Mouse (Mus musculus) ZHBTc4 (cell line): Measurements from ENCODE around the gene Ropn1.

ENCODE experiments used
- DNase-seq: peaks from one replicate; pipeline ENCODE4 v3.0.0-alpha.2; 2011; ENCODE audit warnings: low read depth, low spot score

Ropn1 gene

DNA sequence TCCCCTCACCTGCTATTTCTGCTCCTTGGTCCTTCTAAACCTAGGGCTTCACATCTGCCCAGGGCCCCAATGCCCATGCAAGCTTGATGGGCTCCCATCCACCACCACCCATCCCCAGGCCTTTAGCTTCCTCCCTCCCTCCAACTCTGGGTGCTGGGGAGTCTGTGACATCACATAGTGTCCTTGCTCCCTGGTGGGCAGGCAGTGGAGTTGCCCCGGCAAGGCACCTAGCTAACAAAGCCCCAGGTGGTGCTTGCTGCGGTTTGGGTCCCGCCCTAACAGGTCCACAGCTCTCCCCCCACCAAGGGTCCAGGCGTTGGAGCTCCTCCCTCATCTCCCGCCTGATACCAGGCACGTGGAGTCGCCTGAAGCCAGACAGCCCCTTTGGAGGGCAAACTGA lies at the start of gene Ropn1:
Ropn1 (plus strand) TSS at position 301 of the 400 bp plus-strand sequence.
- DNase-seq = no peak

DNA sequence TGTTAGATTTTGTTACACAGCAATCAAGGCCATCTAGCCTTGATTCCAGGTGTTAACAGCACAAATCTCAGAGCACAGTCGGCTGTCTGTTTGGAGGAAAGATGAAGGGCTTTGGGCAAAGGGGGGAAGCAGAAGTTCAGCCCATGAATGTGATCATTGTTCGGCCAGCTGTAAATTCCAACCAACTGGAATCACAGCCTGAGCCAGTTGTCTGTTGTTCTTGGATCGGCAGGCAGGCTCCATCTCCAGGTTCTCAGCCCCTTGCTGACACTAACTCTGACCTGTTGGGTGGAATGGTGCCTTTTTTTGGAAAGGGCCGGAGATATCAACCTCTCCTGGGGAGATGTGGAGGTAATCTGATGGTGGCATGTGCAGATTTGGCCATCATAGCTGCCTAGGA lies 47.8 kb upstream of the Ropn1 start:
- DNase-seq = no peak

GRCm38 (mm10) chr16:34603076-34603475 lies 46.6 kb upstream of the Ropn1 start:
- no peak for DNase-seq

GRCm38 (mm10) chr16:34603854-34604253 lies 45.9 kb upstream of the Ropn1 start:
- no peak for DNase-seq

DNA sequence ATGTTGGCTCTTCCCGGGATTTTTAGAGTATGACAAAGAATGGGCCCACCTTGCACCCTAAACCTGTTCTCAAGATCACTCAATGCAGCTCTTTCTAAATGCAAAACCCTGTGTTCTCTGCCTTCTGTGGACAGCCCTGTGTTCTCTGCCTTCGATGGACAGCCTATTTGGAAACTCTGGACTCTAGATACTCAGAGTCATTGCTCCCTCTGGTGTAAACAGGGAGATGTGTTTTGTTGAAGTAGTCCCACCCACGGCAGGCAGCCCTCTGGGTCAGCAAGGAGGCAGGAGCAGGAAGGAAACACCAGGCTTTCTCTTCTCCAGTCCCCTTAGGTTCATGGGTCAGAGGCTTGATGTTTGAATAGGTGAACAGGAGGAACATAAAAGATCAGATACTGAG lies 44.0 kb upstream of the Ropn1 start:
- DNase-seq = no peak

DNA sequence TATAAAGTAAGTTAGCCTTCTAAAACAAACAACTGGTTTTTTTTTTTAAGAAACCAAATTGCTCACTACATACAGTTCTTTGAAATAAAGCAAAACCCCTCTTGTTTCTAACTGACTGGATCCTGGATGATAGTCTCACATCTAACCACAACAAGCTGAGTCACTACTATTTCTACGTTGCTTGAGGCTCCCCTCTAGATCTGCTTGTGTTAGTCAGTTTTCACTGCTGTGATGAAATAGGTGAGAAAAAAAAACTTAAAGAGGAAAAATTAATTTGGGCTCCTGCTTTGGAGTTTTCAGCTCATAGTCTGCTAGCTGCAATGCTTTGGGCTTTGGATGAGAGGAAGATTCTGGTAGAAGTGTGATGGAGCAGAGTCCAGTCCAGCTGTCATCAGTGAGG lies 39.6 kb upstream of the Ropn1 start:
- no peak for DNase-seq

DNA sequence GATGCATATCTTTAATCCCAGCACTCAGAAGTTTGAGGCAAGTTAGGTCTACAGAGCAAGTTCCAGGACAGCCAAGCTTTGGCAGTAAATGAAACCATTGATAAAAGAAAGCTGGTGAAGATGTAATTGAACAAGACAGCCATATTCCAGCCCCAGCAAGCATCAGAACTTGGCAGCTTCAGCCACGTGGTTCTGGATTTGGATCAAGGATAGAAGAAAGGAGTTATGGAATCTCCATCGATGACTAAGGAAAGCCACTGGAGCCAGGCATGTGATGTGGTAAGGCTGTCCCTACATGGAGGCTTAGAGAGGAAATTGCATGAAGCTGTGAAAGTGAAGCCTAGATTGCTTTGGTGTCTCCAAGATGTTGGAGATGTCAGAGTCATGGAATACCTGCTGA lies 35.7 kb upstream of the Ropn1 start:
- DNase-seq = no peak

- no peak for DNase-seq
Observed at GRCm38 (mm10) chr16:34627591-34627990, 22.1 kb upstream of the Ropn1 start.

DNA sequence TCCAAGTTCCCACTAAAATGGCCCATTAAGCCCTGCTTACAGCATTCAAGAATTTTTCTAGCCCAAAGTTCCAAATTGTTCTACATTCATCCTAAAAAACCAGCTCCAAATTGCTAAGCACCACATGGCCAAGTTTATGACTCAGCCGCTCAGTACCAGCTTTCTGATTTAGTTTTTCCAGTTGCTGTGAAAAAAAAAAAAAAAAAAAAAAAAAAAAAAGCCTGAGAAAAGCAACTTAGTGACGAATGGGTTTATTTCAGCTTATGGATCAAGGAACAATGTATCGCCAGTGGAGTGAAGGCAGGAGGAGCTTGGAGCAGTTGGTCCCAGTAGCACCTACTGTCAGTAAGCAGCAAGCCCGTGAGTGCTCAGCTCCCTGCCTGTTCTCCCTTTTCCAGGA lies 21.3 kb upstream of the Ropn1 start:
- no peak for DNase-seq

GRCm38 (mm10) chr16:34635557-34635956 lies 14.2 kb upstream of the Ropn1 start:
- DNase-seq = no peak

GRCm38 (mm10) chr16:34643511-34644259 lies 6.0 kb upstream of the Ropn1 start:
- DNase-seq = no peak

GRCm38 (mm10) chr16:34653023-34653422 lies 3.3 kb downstream of the Ropn1 start:
- DNase-seq = no peak

GRCm38 (mm10) chr16:34657566-34657965 lies 7.8 kb downstream of the Ropn1 start:
- DNase-seq = peak; percentile 62

- DNase-seq = no peak
Observed at GRCm38 (mm10) chr16:34657983-34658382, 8.3 kb downstream of the Ropn1 start.

GRCm38 (mm10) chr16:34658388-34658787 lies 8.7 kb downstream of the Ropn1 start:
- DNase-seq = no peak

- no peak for DNase-seq
Observed at GRCm38 (mm10) chr16:34664553-34664952, 14.8 kb downstream of the Ropn1 start.

DNA sequence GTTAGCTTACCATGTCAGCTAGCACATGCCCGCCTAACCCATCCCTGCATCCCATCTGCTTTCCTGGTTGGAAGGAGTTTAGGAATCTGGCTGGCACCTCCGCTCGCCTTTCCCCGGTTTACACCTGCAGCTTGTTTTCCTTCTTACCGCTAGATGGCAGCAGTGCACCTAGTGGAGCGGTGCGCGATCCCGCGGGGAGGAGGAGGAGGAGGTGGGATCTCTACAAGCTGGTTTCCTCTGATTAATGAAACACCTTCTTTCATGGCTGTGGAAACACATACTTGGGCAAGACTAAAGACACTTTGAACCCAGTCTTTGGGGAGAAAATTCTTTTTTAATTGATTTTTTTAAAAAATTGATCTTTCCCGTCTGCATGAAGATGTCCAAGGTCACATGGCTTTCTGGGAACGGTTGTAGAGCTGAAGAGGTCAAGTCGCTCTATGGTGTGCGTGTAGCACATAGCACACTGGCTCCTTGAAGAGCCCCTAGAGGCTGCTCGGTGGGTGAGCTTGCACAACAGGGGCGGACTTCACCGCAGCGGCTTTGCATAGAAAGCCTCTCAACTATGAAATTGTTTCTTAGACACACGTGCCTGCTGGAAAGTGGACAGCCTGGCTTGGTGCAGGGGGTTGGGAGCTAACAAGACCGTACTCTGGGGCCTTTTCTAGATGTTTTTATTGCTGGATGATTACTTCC lies 17.5 kb downstream of the Ropn1 start:
- peak; percentile 89 for DNase-seq

GRCm38 (mm10) chr16:34668341-34668740 lies 18.6 kb downstream of the Ropn1 start:
- DNase-seq = peak; percentile 91

- no peak for DNase-seq
Observed at GRCm38 (mm10) chr16:34671966-34672365, 22.2 kb downstream of the Ropn1 start.

DNA sequence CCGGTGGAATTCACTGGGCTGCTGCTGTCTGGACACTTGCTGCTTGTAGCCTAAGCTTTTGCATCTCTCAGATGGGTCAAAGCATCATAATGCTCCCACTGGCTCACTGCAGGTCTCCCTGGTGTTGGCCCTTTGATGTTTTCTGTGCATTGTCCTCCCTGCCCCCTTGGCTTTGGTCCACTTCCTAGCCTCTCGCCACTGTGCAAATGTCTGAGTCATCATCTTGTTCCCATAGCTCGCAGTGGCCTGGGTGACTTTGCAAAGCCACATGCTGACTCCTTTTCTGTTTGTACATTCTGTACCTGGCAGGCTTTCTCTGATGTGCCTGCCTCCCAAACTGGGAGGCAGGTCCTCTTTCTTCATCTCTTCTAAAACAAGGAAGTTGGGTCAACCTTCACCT lies 23.1 kb downstream of the Ropn1 start:
- DNase-seq = no peak

- DNase-seq = no peak
Observed at GRCm38 (mm10) chr16:34674365-34674764, 24.6 kb downstream of the Ropn1 start.

DNA sequence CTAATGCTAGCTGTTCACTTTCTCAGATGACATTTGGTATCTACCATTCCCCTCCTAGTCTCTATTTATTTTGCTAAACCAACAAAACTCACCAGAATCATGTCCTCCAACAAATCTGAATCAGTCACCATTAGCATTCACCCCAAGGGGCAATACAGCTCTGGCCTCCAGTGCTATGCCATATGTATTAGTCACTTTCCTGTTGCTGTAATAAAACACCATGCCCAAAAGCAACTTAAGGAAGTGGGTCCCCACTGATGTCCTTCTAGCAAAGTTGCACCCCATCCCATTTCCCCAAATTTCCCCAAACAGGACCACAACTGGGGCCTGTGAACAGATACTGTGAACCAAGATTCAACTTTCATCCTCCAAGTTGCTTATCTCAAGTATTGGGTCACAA lies 32.1 kb downstream of the Ropn1 start:
- no peak for DNase-seq

DNA sequence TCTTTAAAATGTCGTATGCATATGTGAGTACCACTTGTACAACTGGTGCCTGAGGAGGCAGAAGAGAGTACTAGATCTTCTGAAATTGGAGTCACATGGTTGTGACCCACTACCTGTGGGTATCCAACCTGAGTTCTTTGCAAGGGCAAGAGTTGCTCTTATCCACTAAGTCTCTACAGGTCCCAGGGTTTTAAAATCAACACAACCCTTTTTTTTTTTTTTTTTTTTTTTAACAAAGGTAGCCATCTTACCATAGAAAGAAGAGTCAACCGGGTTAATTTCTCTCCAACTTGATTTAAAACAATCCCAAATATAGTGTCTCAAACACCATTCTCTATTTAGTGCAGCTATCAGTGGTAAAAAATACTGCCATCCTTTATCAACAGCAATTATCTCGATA lies 40.2 kb downstream of the Ropn1 start:
- DNase-seq = no peak
